Mouse (Mus musculus): ENCODE results near the gene Nphp4. TPM values are rescaled to one million over a fixed set of nuclear protein-coding genes. Genes with fewer than 3 reads are reported as not detected.

The Nphp4 gene
- polyA plus RNA-seq (2014; fragmentation: Nextera tagmentation; extraction: Ambion mirVana): 2.6 and 2.7 TPM in 2 replicates

GRCm38 (mm10) chr4:152476427-152477023 lies at the start of gene Nphp4:
Nphp4 (plus strand) TSS chr4:152476706.
- WGBS: 4% methylated on average over 18 of the region's 18 CpGs
- peaks cover 13% of the 10 kb centered on the region for H3K27me3 ChIP-seq (ENCODE audit: control insufficient read depth, insufficient read depth, low read length)
- no peaks in the 10 kb centered on the region for H3K36me3 ChIP-seq (ENCODE audit: control insufficient read depth, insufficient read depth, low read length)
- peaks cover 2% of the 10 kb centered on the region; the same call in 1 of the 2 replicates for H3K9me3 ChIP-seq (ENCODE audit: control insufficient read depth, low read length)
- H3K4me1 ChIP-seq (ENCODE audit: control insufficient read depth, insufficient read depth, low read length): peaks cover 7% of the 10 kb centered on the region; the same call in 1 of the 2 replicates
- peak within 1 kb of the TSS; percentile 40; the same call in 1 of the 2 replicates for H3K9ac ChIP-seq (ENCODE audit: low read length)
- peak within 1 kb of the TSS; percentile 83 for H3K4me2 ChIP-seq (ENCODE audit: low read depth, severe bottlenecking)
- no peak within 1 kb of the TSS for H3K27ac ChIP-seq (replicated peaks; ENCODE audit: low read depth, low read length)
- peak; percentile 28 for DNase-seq (ENCODE audit: low spot score)
- H3K4me3 ChIP-seq (ENCODE audit: low read depth, low read length): peak within 1 kb of the TSS; percentile 73
- ATAC-seq (ENCODE audit: insufficient number of reproducible peaks, low FRiP score, low TSS enrichment, low read depth): no peak

GRCm38 (mm10) chr4:152428259-152428658 lies 48.2 kb upstream of the Nphp4 start:
- Histone ChIP-seq H3K27ac (replicated peaks; ENCODE audit: low read depth, low read length) (no peak overlapping the region), H3K9me3 (ENCODE audit: control insufficient read depth, low read length) (no peaks in the 10 kb centered on the region), H3K4me2 (ENCODE audit: low read depth, severe bottlenecking) (no peak overlapping the region), H3K36me3 (ENCODE audit: control insufficient read depth, insufficient read depth, low read length) (no peaks in the 10 kb centered on the region), H3K27me3 (ENCODE audit: control insufficient read depth, insufficient read depth, low read length) (no peaks in the 10 kb centered on the region), H3K4me3 (ENCODE audit: low read depth, low read length) (no peak overlapping the region), H3K4me1 (ENCODE audit: control insufficient read depth, insufficient read depth, low read length) (no peaks in the 10 kb centered on the region), H3K9ac (ENCODE audit: low read length) (no peak overlapping the region)
- 61% methylated on average over 8 of the region's 8 CpGs for WGBS
- DNase-seq (ENCODE audit: low spot score) (no peak), ATAC-seq (ENCODE audit: insufficient number of reproducible peaks, low FRiP score, low TSS enrichment, low read depth) (no peak)

- DNase-seq (ENCODE audit: low spot score) (peak; percentile 41), ATAC-seq (ENCODE audit: insufficient number of reproducible peaks, low FRiP score, low TSS enrichment, low read depth) (no peak)
These were observed 44.2 kb upstream of the Nphp4 start for GRCm38 (mm10) chr4:152432308-152432707.

GRCm38 (mm10) chr4:152434836-152435235 lies 41.7 kb upstream of the Nphp4 start:
- Histone ChIP-seq H3K4me2 (ENCODE audit: low read depth, severe bottlenecking) (peak overlapping the region; percentile 33), H3K9ac (ENCODE audit: low read length) (no peak overlapping the region), H3K27ac (replicated peaks; ENCODE audit: low read depth, low read length) (no peak overlapping the region), H3K4me1 (ENCODE audit: control insufficient read depth, insufficient read depth, low read length) (peaks cover 3% of the 10 kb centered on the region; the same call in 1 of the 2 replicates), H3K4me3 (ENCODE audit: low read depth, low read length) (no peak overlapping the region), H3K36me3 (ENCODE audit: control insufficient read depth, insufficient read depth, low read length) (no peaks in the 10 kb centered on the region), H3K9me3 (ENCODE audit: control insufficient read depth, low read length) (no peaks in the 10 kb centered on the region), H3K27me3 (ENCODE audit: control insufficient read depth, insufficient read depth, low read length) (no peaks in the 10 kb centered on the region)
- peak; percentile 62; the same call in 1 of the 2 replicates for ATAC-seq (ENCODE audit: insufficient number of reproducible peaks, low FRiP score, low TSS enrichment, low read depth)
- peak; percentile 96 for DNase-seq (ENCODE audit: low spot score)
- 1% methylated on average over 9 of the region's 9 CpGs for WGBS

More at GRCm38 (mm10) chr4:152432308-152432707, 44.2 kb upstream of the Nphp4 start:
- H3K4me3 ChIP-seq (ENCODE audit: low read depth, low read length): no peak overlapping the region
- H3K27ac ChIP-seq (replicated peaks; ENCODE audit: low read depth, low read length): no peak overlapping the region
- H3K9me3 ChIP-seq (ENCODE audit: control insufficient read depth, low read length): no peaks in the 10 kb centered on the region
- no peaks in the 10 kb centered on the region for H3K36me3 ChIP-seq (ENCODE audit: control insufficient read depth, insufficient read depth, low read length)
- peaks cover 3% of the 10 kb centered on the region; the same call in 1 of the 2 replicates for H3K4me1 ChIP-seq (ENCODE audit: control insufficient read depth, insufficient read depth, low read length)
- H3K27me3 ChIP-seq (ENCODE audit: control insufficient read depth, insufficient read depth, low read length): no peaks in the 10 kb centered on the region
- 53% methylated on average over 5 of the region's 5 CpGs for WGBS
- no peak overlapping the region for H3K9ac ChIP-seq (ENCODE audit: low read length)
- no peak overlapping the region for H3K4me2 ChIP-seq (ENCODE audit: low read depth, severe bottlenecking)

GRCm38 (mm10) chr4:152435255-152435654 lies 41.3 kb upstream of the Nphp4 start:
- Histone ChIP-seq H3K36me3 (ENCODE audit: control insufficient read depth, insufficient read depth, low read length) (no peaks in the 10 kb centered on the region), H3K4me3 (ENCODE audit: low read depth, low read length) (no peak overlapping the region), H3K9me3 (ENCODE audit: control insufficient read depth, low read length) (no peaks in the 10 kb centered on the region), H3K4me1 (ENCODE audit: control insufficient read depth, insufficient read depth, low read length) (peaks cover 3% of the 10 kb centered on the region; the same call in 1 of the 2 replicates), H3K27ac (replicated peaks; ENCODE audit: low read depth, low read length) (no peak overlapping the region), H3K9ac (ENCODE audit: low read length) (no peak overlapping the region), H3K27me3 (ENCODE audit: control insufficient read depth, insufficient read depth, low read length) (no peaks in the 10 kb centered on the region), H3K4me2 (ENCODE audit: low read depth, severe bottlenecking) (peak overlapping the region; percentile 33)
- 0 out of 2 replicates have a peak, but pooled peaks have one; percentile 23 for ATAC-seq (ENCODE audit: insufficient number of reproducible peaks, low FRiP score, low TSS enrichment, low read depth)
- WGBS: 13% methylated on average over 10 of the region's 10 CpGs
- DNase-seq (ENCODE audit: low spot score): peak; percentile 87

- ATAC-seq (ENCODE audit: insufficient number of reproducible peaks, low FRiP score, low TSS enrichment, low read depth): no peak
- DNase-seq (ENCODE audit: low spot score): no peak
- Histone ChIP-seq H3K4me2 (ENCODE audit: low read depth, severe bottlenecking) (no peak overlapping the region), H3K27me3 (ENCODE audit: control insufficient read depth, insufficient read depth, low read length) (no peaks in the 10 kb centered on the region), H3K4me3 (ENCODE audit: low read depth, low read length) (no peak overlapping the region), H3K9me3 (ENCODE audit: control insufficient read depth, low read length) (no peaks in the 10 kb centered on the region), H3K4me1 (ENCODE audit: control insufficient read depth, insufficient read depth, low read length) (no peaks in the 10 kb centered on the region), H3K27ac (replicated peaks; ENCODE audit: low read depth, low read length) (no peak overlapping the region), H3K36me3 (ENCODE audit: control insufficient read depth, insufficient read depth, low read length) (no peaks in the 10 kb centered on the region), H3K9ac (ENCODE audit: low read length) (no peak overlapping the region)
- WGBS: 59% methylated on average over 9 of the region's 9 CpGs
These were observed 35.6 kb upstream of the Nphp4 start for GRCm38 (mm10) chr4:152440882-152441281.

- Histone ChIP-seq H3K4me2 (ENCODE audit: low read depth, severe bottlenecking) (no peak overlapping the region), H3K36me3 (ENCODE audit: control insufficient read depth, insufficient read depth, low read length) (no peaks in the 10 kb centered on the region), H3K4me3 (ENCODE audit: low read depth, low read length) (no peak overlapping the region), H3K9ac (ENCODE audit: low read length) (no peak overlapping the region), H3K9me3 (ENCODE audit: control insufficient read depth, low read length) (no peaks in the 10 kb centered on the region), H3K27ac (replicated peaks; ENCODE audit: low read depth, low read length) (no peak overlapping the region), H3K4me1 (ENCODE audit: control insufficient read depth, insufficient read depth, low read length) (no peaks in the 10 kb centered on the region), H3K27me3 (ENCODE audit: control insufficient read depth, insufficient read depth, low read length) (no peaks in the 10 kb centered on the region)
- ATAC-seq (ENCODE audit: insufficient number of reproducible peaks, low FRiP score, low TSS enrichment, low read depth) (no peak), DNase-seq (ENCODE audit: low spot score) (no peak)
- 35% methylated on average over 9 of the region's 9 CpGs for WGBS
These were observed 35.0 kb upstream of the Nphp4 start for GRCm38 (mm10) chr4:152441536-152441935.

- ATAC-seq (ENCODE audit: insufficient number of reproducible peaks, low FRiP score, low TSS enrichment, low read depth) (no peak), DNase-seq (ENCODE audit: low spot score) (no peak)
- H3K27me3 ChIP-seq (ENCODE audit: control insufficient read depth, insufficient read depth, low read length): no peaks in the 10 kb centered on the region
- H3K9me3 ChIP-seq (ENCODE audit: control insufficient read depth, low read length): no peaks in the 10 kb centered on the region
- H3K9ac ChIP-seq (ENCODE audit: low read length): no peak overlapping the region
- no peaks in the 10 kb centered on the region for H3K36me3 ChIP-seq (ENCODE audit: control insufficient read depth, insufficient read depth, low read length)
- no peak overlapping the region for H3K4me2 ChIP-seq (ENCODE audit: low read depth, severe bottlenecking)
- WGBS: 81% methylated on average over 10 of the region's 10 CpGs
- no peaks in the 10 kb centered on the region for H3K4me1 ChIP-seq (ENCODE audit: control insufficient read depth, insufficient read depth, low read length)
- no peak overlapping the region for H3K4me3 ChIP-seq (ENCODE audit: low read depth, low read length)
- H3K27ac ChIP-seq (replicated peaks; ENCODE audit: low read depth, low read length): no peak overlapping the region
These were observed 30.3 kb upstream of the Nphp4 start for GRCm38 (mm10) chr4:152446178-152446577.

All from limb, embryonic 11.5 days (tissue).